Mouse (Mus musculus): ENCODE data around the gene Cenpm.

DNA sequence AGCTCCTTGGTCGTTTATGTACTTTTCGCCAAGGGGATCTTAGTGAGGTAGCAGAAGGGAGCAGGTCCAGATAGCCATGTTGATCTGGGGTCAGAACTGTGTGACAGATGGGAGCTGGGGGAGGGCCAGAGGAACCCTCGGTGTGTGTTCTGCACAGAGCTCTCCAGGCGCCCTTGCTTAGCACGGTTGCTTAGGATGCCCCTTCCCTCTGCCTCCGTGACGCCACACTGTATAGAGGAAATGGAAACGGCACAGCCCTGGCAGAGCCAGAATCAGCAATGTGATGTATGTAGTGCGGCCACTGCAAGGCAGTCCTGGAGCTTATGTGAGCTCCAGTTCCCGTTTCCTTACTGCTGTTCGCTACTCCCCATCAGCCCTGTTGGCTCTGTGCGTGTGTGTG lies 48.2 kb downstream of the Cenpm start:
- TF ChIP-seq CTCF (IDR thresholded peaks at IDR 0.05; ENCODE audit: low read depth) (no peak), EP300 (IDR thresholded peaks at IDR 0.05; ENCODE audit: low read depth) (no peak)
